Mouse (Mus musculus) brain, adult 2 months (tissue): ENCODE data around the gene Tpr.

Experiments used
- DNase-seq: peaks from one replicate; pipeline ENCODE4 v3.0.0; 2011; ENCODE audit warnings: low read depth, low spot score

The Tpr gene

GRCm38 (mm10) chr1:150392638-150393487 lies at the start of gene Tpr, which contains the start of gene Odr4:
TSS of gene Tpr (plus strand) at chr1:150392838.
TSS of gene Odr4 (minus strand) at chr1:150393080.
- DNase-seq = peak; percentile 100

- DNase-seq = no peak
Observed at GRCm38 (mm10) chr1:150360864-150361263, 31.8 kb upstream of the Tpr start.

GRCm38 (mm10) chr1:150372895-150373294 lies 19.7 kb upstream of the Tpr start:
- no peak for DNase-seq

GRCm38 (mm10) chr1:150374247-150374646 lies 18.4 kb upstream of the Tpr start:
- DNase-seq = no peak

DNA sequence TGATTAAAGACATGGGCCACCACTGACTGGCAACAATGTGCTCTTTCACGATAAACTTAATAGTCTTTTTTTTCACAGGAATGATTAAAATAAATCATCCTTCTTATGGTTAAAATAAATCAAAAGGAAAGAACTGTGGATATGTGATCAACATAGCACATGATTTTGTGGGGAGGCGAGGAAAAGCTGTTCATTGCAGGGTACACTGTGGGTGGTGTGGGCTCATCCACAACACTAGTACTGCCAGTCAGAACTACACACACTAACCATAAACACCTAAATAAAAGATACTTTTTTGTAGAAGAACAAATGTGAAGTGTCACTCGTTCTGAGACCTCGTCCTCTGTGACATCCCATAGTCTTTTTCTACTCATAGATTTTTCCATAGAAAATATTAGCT lies 8.5 kb upstream of the Tpr start:
- DNase-seq = peak; percentile 56

- no peak for DNase-seq
Observed at GRCm38 (mm10) chr1:150387572-150387971, 5.1 kb upstream of the Tpr start.

- DNase-seq = no peak
Observed at GRCm38 (mm10) chr1:150389390-150390129, 3.1 kb upstream of the Tpr start.

- DNase-seq = no peak
Observed at GRCm38 (mm10) chr1:150391931-150392637, 554 bp upstream of the Tpr start.

DNA sequence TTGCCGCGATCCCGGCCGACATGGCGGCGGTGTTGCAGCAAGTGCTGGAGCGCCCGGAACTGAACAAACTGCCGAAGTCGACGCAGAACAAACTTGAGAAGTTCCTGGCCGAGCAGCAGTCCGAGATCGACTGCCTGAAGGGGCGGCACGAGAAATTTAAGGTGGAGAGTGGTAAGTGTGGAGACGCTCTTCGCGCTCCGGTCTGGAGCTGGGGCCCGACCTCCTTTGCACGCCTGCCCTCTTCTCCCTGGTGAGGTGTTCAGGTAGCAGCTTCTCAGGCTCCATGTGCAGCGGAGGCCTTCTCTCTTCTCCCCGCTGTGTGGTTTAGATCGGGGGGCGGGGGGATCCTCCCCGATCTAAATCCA lies 832 bp downstream of the Tpr start:
- DNase-seq = no peak

GRCm38 (mm10) chr1:150396001-150396400 lies 3.4 kb downstream of the Tpr start:
- no peak for DNase-seq

GRCm38 (mm10) chr1:150403914-150404313 lies 11.3 kb downstream of the Tpr start:
- DNase-seq = no peak

DNA sequence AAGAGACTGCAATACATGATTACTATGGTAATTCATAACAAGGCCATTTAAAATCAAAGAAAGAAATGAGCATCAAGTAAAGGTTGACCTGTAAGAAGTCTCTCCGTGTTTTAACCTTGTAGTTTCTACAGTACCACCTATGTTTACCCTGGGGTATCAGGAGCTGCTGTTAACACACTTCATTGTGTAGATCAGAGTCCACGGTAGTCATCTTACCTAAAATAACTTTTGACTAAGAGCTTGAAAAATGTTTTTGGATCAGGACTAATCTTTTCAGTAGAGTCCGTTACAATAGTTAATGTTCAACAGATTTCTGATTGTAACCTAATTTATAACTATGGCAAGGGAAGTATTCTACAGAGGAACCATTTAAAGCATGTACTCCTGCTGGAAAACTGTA lies 11.9 kb downstream of the Tpr start:
- no peak for DNase-seq

DNA sequence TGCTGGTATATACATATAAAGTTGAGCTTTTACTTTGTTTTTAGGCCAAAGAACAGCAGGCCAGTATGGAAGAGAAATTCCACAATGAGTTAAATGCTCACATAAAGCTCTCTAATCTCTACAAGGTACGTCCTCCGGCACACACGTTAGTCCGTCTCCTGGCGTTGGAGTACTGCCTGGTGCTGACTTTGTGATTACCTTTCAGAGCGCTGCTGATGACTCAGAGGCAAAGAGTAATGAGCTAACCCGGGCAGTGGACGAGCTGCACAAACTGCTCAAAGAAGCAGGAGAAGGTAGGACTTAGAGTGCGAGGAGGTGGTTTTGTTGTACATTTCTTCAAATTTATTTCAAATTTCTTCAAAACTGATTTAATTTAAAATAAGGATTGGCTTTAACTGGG lies 14.6 kb downstream of the Tpr start:
- DNase-seq = no peak

- DNase-seq = no peak
Observed at GRCm38 (mm10) chr1:150409996-150410395, 17.4 kb downstream of the Tpr start.

DNA sequence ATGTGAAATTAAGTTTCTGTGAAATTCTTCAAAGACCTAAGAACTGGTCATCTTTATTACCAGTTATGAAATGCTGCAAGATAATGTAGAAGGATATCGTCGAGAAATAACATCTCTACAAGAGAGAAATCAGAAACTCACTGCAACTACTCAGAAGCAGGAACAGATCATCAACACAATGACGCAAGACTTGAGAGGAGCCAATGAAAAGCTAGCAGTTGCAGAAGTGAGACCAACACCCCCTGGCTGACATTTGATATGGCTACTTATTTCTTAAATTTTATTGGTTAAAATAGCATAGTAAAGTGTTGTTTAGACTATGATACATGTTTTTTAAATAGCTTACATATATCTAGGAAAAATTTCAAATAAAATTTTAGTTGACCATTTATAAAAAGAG lies 23.4 kb downstream of the Tpr start:
- DNase-seq = no peak

DNA sequence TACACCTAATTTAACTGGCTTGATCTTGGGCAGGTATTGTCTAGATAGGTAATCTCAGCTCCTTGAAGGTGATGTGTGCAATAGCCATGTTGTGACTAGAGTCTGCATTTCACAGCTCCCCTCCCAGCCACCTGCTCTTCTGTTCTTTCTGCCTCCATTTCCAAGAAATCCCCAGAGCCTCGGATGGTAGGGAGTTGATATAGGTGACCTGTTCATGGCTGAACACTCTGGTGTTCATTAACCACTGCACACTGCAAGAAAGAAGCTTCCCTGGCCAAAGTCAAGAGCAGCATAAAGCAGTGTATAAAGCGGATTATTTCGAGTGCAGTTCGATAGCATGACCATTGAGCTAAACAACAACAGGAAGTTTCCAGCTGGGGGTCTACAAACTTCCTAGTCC lies 25.8 kb downstream of the Tpr start:
- no peak for DNase-seq

- DNase-seq = no peak
Observed at GRCm38 (mm10) chr1:150425665-150426064, 33.0 kb downstream of the Tpr start.

DNA sequence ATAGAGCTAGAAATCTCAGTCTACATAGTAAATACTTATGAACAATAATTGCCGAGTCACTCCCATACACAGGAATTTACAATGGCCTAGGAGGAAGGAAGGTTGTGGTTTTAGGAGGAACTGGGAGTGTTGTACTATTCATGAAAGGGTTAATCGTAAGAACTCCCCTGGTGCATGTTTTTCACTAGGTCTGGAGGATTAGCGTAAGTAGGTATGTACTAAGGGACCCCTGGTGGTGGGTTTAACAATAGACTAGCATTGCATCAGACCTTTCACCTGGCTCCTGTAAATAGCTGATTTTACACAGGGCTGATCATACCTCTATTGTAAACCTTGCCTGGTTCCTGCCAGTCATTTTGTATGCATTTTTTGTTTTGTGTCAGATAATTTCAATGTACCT lies 33.6 kb downstream of the Tpr start:
- DNase-seq = no peak

DNA sequence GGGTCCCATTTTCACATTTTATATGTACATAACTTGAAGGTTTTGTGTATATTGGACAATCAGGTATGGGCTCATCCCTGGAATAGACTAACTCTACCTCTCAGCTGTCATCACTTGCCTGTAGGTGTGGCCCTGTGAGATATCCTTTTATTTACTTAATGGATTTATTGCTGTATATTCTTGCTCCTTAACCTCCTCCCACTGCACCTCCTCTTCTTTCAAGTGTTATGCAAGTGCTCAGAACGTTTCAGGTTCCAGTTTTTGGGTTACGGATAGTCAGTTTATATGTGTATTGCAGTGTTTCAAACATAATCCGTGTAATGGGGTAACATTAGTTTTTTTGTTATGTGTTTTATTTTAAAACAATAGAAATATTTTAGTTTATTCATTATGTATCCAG lies 46.0 kb downstream of the Tpr start:
- no peak for DNase-seq

DNA sequence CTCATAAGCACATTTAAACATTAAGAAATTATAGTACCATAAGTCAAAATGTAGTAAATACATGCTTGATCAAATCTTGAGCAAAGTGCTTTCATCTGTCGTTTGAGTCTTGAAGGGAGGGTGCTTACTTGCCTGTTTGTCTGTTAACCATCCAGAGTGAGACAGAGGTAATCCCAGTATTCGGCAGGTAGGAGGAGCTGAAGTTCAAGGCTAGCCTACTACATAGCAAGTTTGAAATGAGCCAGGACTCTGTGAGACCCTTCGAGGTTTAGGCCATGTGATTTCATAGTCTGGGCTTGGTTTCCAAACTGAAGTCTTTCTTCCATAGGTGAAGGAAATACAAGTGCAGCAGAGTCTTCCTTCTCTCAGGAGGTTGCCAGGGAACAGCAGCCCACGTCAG lies 49.1 kb downstream of the Tpr start:
- no peak for DNase-seq

DNA sequence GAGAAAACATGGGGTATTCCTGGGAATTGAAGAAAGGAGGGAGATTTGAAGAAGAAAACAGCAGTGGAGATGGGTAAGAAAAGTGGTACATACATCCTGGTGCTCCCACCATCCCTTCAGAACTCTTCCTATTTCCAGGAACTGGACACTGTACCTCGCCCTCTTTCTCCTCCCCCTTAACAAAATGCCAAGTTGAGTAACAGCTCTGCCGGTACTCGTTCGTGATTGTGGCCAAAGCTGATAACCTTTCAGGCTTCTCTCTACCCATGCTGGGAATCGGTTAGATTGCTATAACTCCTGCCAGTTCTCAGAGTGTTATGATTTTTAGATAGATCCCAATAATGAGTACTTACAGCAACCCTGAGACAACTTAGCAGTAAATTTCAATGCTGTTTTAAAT lies 66.3 kb downstream of the Tpr start:
- DNase-seq = no peak

- no peak for DNase-seq
Observed at GRCm38 (mm10) chr1:150459599-150459998, 67.0 kb downstream of the Tpr start.
